Mouse (Mus musculus) neural tube, embryonic 13.5 days (tissue): ENCODE measurements around the gene Dedd2. TPM values are rescaled to one million over a fixed set of nuclear protein-coding genes. Genes with fewer than 3 reads are reported as not detected.
A peak's percentile ranks its signal among the peaks of the same experiment; 100 is the strongest.

Source experiments
- ATAC-seq: fragments of 200-750 bp; cut with Nextera tagmentation; 2 replicates; pipeline ENCODE4 v1.8.0; 2017; ENCODE audit warnings: low read depth, mild to moderate bottlenecking, moderate TSS enrichment, moderate library complexity
- H3K27ac ChIP-seq: fragments of 300-500 bp; sonication (generic); replicated peaks from 2 replicates; pipeline ENCODE4 v1.5.1; 2015; ENCODE audit warnings: moderate library complexity, mild to moderate bottlenecking, inconsistent platforms
- H3K27me3 ChIP-seq: fragments of 300-500 bp; sonication (generic); 2 replicates; pipeline ENCODE4 v1.6.1; 2015; ENCODE audit warnings: mild to moderate bottlenecking, inconsistent platforms
- H3K36me3 ChIP-seq: fragments of 300-500 bp; sonication (generic); 2 replicates; pipeline ENCODE4 v1.6.1; 2015; ENCODE audit warnings: mild to moderate bottlenecking, inconsistent platforms
- H3K4me1 ChIP-seq: fragments of 300-500 bp; sonication (generic); replicated peaks from 2 replicates; pipeline ENCODE4 v1.6.1; 2015; ENCODE audit warnings: inconsistent platforms
- H3K4me2 ChIP-seq: fragments of 300-500 bp; sonication (generic); 2 replicates; pipeline ENCODE4 v1.6.1; 2015; ENCODE audit warnings: inconsistent platforms, mild to moderate bottlenecking, moderate library complexity
- H3K4me3 ChIP-seq: fragments of 300-500 bp; sonication (generic); 2 replicates; pipeline ENCODE4 v1.5.1; 2015; ENCODE audit warnings: mild to moderate bottlenecking, inconsistent platforms
- H3K9ac ChIP-seq: fragments of 300-500 bp; sonication (generic); 2 replicates; pipeline ENCODE4 v1.6.1; 2015; ENCODE audit warnings: moderate library complexity, mild to moderate bottlenecking, inconsistent platforms
- H3K9me3 ChIP-seq: fragments of 300-500 bp; sonication (generic); 2 replicates; pipeline ENCODE4 v1.6.1; 2016; ENCODE audit warnings: inconsistent platforms
- WGBS: fragments of 180-500 bp; shearing (Covaris S2); methylation state at CpG from one replicate; pipeline ENCODE4 v1.1.7; 2015; 5-methylcytosine and 5-hydroxymethylcytosine counted together
- microRNA-seq: library from miRNA; unstranded; fragments of <30 nt; microRNA quantifications from one replicate; pipeline ENCODE4, GENCODE M21; 2016
- polyA plus RNA-seq: library from polyadenylated mRNA; unstranded; fragments of >200 nt; fragmentation: Nextera tagmentation; extraction: Ambion mirVana; gene quantifications from 2 replicates; pipeline ENCODE4 v1.2.1, GENCODE M21; 2015

Gene Dedd2
- polyA plus RNA-seq, 1 experiment from 2014 or later, result 17.7 TPM

GRCm38 (mm10) chr7:25154648-25155047 is 65.8 kb downstream of the Dedd2 start:
- no peaks in the 10 kb centered on the region; the same call in 1 of the 2 replicates for H3K36me3 ChIP-seq
- H3K4me3 ChIP-seq, result peak overlapping the region; percentile 28; the same call in 1 of the 2 replicates

GRCm38 (mm10) chr7:25153841-25154240 is 66.6 kb downstream of the Dedd2 start:
- no peak for ATAC-seq
- H3K9ac ChIP-seq, result peak overlapping the region; percentile 74
- WGBS, result 37% methylated on average over 7 of the region's 7 CpGs

More at GRCm38 (mm10) chr7:25154648-25155047, 65.8 kb downstream of the Dedd2 start:
- 38% methylated on average over 4 of the region's 4 CpGs for WGBS
- no peaks in the 10 kb centered on the region for H3K27me3 ChIP-seq
- H3K9me3 ChIP-seq, result no peaks in the 10 kb centered on the region
- H3K27ac ChIP-seq, result peak overlapping the region; percentile 94
- no peak for ATAC-seq
- peaks cover 70% of the 10 kb centered on the region for H3K4me1 ChIP-seq
- H3K9ac ChIP-seq, result peak overlapping the region; percentile 74
- H3K4me2 ChIP-seq, result peak overlapping the region; percentile 47

GRCm38 (mm10) chr7:25151916-25152556 is 68.4 kb downstream of the Dedd2 start:
- H3K27ac ChIP-seq, result peak overlapping the region; percentile 94
- H3K4me1 ChIP-seq, result peaks cover 73% of the 10 kb centered on the region
- no peaks in the 10 kb centered on the region for H3K9me3 ChIP-seq
- peak overlapping the region; percentile 47 for H3K4me2 ChIP-seq
- peak overlapping the region; percentile 74 for H3K9ac ChIP-seq
- no peaks in the 10 kb centered on the region for H3K27me3 ChIP-seq
- 13% methylated on average over 10 of the region's 10 CpGs for WGBS
- H3K36me3 ChIP-seq, result no peaks in the 10 kb centered on the region; the same call in 1 of the 2 replicates
- peak overlapping the region; percentile 28 for H3K4me3 ChIP-seq
- peak; percentile 32; the same call in 1 of the 2 replicates for ATAC-seq

More at GRCm38 (mm10) chr7:25153841-25154240, 66.6 kb downstream of the Dedd2 start:
- H3K27ac ChIP-seq, result peak overlapping the region; percentile 94
- H3K9me3 ChIP-seq, result no peaks in the 10 kb centered on the region
- H3K4me3 ChIP-seq, result peak overlapping the region; percentile 28
- no peaks in the 10 kb centered on the region for H3K27me3 ChIP-seq
- peak overlapping the region; percentile 47 for H3K4me2 ChIP-seq
- H3K4me1 ChIP-seq, result peaks cover 73% of the 10 kb centered on the region
- no peaks in the 10 kb centered on the region; the same call in 1 of the 2 replicates for H3K36me3 ChIP-seq

GRCm38 (mm10) chr7:25151009-25151408 is 69.4 kb downstream of the Dedd2 start:
- H3K36me3 ChIP-seq, result no peaks in the 10 kb centered on the region; the same call in 1 of the 2 replicates
- H3K27ac ChIP-seq, result peak overlapping the region; percentile 94
- H3K27me3 ChIP-seq, result no peaks in the 10 kb centered on the region
- no peaks in the 10 kb centered on the region for H3K9me3 ChIP-seq
- peak overlapping the region; percentile 47 for H3K4me2 ChIP-seq
- 3% methylated on average over 7 of the region's 7 CpGs for WGBS
- peak overlapping the region; percentile 74 for H3K9ac ChIP-seq
- 0 out of 2 replicates have a peak overlapping the region, but pooled peaks have one; percentile 8 for H3K4me3 ChIP-seq
- peaks cover 67% of the 10 kb centered on the region for H3K4me1 ChIP-seq
- peak; percentile 13; the same call in 1 of the 2 replicates for ATAC-seq

- peak overlapping the region; percentile 94 for H3K27ac ChIP-seq
- H3K4me3 ChIP-seq, result no peak overlapping the region
Measured at GRCm38 (mm10) chr7:25150151-25150663, 70.2 kb downstream of the Dedd2 start.

More at GRCm38 (mm10) chr7:25150151-25150663, 70.2 kb downstream of the Dedd2 start:
- Histone ChIP-seq H3K9ac (peak overlapping the region; percentile 74), H3K36me3 (no peaks in the 10 kb centered on the region), H3K27me3 (no peaks in the 10 kb centered on the region), H3K9me3 (no peaks in the 10 kb centered on the region), H3K4me2 (peak overlapping the region; percentile 47), H3K4me1 (peaks cover 59% of the 10 kb centered on the region)
- ATAC-seq, result peak; percentile 41
- WGBS, result under 1% methylated on average over 17 of the region's 18 CpGs

Small RNA genes within 50 kb of the gene (microRNA-seq; reads per million reads assigned to microRNA genes)
- gene Mir7048, result not detected

Other genes starting within 250 kb of the Dedd2 start
- gene Rabac1, start 247.9 kb downstream of the Dedd2 start, polyA plus RNA-seq, result 255 and 276 TPM in 2 replicates
- 261 and 282 TPM in 2 replicates for gene Atp1a3, start 214.7 kb downstream of the Dedd2 start, polyA plus RNA-seq
- 15.2 and 15.3 TPM in 2 replicates for gene Grik5, start 148.3 kb downstream of the Dedd2 start, polyA plus RNA-seq
- gene Zfp574, start 148.0 kb downstream of the Dedd2 start, polyA plus RNA-seq, result 32.8 and 35.4 TPM in 2 replicates
- gene Pou2f2, start 40.9 kb downstream of the Dedd2 start, polyA plus RNA-seq, result 28.0 and 29.4 TPM in 2 replicates
- 2.0 and 2.1 TPM in 2 replicates for gene Zfp526, start 810 bp upstream of the Dedd2 start, polyA plus RNA-seq
- gene Gsk3a, start 17.2 kb upstream of the Dedd2 start, polyA plus RNA-seq, result 16.5 and 16.8 TPM in 2 replicates
- 4.9 and 8.0 TPM in 2 replicates for gene Erf, start 30.1 kb upstream of the Dedd2 start, polyA plus RNA-seq
- 40.2 and 43.4 TPM in 2 replicates for gene Cic, start 47.1 kb upstream of the Dedd2 start, polyA plus RNA-seq
- gene Pafah1b3, start 77.4 kb upstream of the Dedd2 start, polyA plus RNA-seq, result 525 and 535 TPM in 2 replicates
- 2.1 and 2.9 TPM in 2 replicates for gene Prr19, start 80.8 kb upstream of the Dedd2 start, polyA plus RNA-seq
- 51.7 and 52.2 TPM in 2 replicates for gene Tmem145, start 85.5 kb upstream of the Dedd2 start, polyA plus RNA-seq
- 18.3 TPM in 2 replicates for gene Megf8, start 96.5 kb upstream of the Dedd2 start, polyA plus RNA-seq
- gene Cnfn, start 149.1 kb upstream of the Dedd2 start, polyA plus RNA-seq, result not detected in 2 replicates
- 9.9 and 11.4 TPM in 2 replicates for gene Lipe, start 178.1 kb upstream of the Dedd2 start, polyA plus RNA-seq
- 0.41 and 0.63 TPM in 2 replicates for gene Cxcl17, start 192.3 kb upstream of the Dedd2 start, polyA plus RNA-seq